Mouse (Mus musculus): ENCODE measurements around the gene Dnah17. TPM values are rescaled to one million over a fixed set of nuclear protein-coding genes. Genes with fewer than 3 reads are reported as not detected.

The Dnah17 gene
- total RNA-seq, 2 experiments from 2014 or later, result not detected

DNA sequence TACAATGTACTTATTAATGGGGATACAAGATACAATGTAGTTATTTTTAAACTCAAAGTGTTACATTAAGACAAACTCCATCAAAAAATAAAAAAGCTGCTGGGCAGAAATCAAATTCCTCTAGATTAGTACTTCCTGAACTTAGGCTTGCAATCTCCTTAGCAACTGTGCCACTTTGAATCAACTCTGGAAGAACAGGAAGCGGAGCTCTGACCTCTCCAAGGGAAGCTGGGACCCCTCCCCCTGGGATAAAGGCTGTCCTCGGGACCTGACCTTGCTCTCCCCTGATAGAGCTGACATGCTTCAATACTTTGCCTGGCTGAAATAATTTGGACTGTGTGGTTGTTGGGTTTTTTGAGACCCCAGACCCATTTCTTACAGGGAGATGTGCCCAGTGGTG, 33.7 kb downstream of the Dnah17 start:
- ATAC-seq (replicated peaks; ENCODE audit: low FRiP score, poor library complexity, severe bottlenecking), result no peak

DNA sequence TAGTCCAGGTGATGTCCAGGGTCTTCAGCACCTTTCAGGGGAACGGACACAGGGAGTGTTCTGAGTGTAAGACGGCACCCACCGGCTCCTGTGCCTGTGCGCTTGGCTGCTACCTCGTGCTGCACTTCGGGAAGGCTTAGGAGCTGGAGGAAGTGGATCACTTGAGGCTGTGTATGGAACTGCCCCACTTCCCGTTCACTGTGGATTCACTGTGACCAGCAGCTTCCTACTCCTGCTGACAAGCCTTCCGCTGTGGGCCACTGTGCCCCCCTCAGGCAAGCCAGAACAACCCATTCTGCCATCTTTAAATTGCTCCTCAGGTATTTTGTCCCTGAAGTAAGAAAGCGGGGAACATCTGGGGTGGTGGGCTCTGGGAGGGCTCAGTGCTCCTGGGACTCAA, 35.4 kb downstream of the Dnah17 start:
- no peak for ATAC-seq (replicated peaks; ENCODE audit: low FRiP score, poor library complexity, severe bottlenecking)

DNA sequence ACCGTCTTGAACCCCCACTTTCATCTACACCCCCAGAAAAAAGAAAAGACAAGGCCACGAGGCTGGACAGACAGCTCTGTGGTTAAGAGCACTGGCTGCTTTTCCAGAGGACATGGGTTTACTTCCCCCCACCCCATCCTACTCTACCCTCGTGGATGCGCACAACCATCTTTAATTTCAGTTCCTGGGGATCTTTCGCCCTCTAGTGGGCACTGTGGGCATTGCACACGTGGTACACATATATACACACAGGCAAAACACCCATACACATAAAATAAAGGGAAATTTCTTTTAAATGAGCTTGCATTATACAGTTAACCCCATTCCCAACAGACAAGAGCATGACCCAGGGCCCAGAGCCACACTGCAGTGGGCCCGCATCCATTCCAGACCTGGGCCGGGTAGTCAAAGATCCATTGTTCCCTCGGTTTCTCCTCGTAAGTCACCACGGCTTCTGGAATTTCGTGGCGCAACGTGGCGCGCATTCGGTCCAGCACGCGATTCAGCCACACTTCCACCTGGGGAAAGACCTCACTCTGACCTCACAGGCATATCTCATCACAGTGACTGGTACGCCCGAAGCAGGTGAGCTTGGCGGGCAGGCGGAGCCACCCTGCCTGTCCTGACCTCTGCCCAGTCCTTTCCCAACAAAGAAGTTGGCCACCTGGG, 39.3 kb downstream of the Dnah17 start:
- 0 out of 2 replicates have a peak, but pooled peaks have one; percentile 41 for ATAC-seq (replicated peaks; ENCODE audit: low FRiP score, poor library complexity, severe bottlenecking)

DNA sequence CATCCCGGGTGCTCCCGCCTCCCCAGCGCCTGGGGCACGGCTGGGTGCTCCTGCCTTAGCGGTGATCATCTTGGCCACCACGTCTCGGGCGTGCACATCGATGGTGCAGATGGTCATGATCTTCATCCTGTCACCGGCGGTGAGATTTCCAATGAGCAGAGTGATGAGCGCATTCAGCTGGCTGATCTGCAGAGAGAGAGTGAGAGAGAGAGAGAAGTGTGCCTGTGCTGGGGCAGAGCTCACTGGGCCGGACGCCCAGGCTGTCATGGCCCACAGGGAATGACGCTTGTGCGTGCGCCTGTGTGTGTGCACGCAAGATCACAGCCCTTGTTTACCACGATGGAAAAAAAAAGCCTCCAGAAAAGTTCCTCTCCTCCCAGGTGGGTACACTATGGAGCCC, 41.5 kb downstream of the Dnah17 start:
- no peak for ATAC-seq (replicated peaks; ENCODE audit: low FRiP score, poor library complexity, severe bottlenecking)

DNA sequence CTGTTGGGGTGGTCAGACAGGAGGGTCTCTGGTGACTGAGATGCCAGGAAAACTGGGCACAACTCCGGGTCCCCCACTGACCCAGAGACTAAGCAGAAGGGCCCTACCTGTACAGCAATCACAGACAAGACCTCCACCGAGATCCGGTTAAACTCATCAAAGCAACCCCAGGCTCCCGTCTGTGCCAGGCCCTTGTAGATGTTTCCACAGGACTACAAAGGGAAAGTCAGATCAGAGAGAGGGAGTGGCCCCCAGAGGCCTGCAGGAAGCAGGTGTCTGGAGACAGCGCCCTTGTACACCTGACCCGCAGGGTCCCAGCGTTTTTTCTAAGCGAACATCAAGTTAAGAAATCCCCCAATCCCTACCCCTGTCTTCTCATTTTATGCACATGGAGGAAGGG, 44.5 kb downstream of the Dnah17 start:
- no peak for ATAC-seq (replicated peaks; ENCODE audit: low FRiP score, poor library complexity, severe bottlenecking)

DNA sequence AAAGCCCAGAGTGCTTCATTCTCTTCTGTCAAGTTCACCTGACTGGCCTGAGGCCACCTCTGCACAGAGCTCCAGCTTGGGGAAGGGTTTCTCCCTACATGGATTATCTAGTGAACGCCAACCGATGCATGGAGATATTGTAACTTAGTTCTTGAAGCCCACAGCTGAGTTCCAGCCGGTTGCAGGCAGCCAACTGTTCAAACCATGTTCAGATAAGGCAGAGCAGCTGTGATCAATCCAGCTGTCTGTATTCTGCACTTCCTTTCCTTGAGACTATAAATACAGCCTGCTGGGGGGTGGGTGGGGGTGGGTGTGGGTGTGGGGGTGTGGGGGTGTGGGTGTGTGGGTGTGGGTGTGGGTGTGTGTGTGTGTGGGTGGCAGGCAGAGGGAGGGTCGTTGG, 45.3 kb downstream of the Dnah17 start:
- no peak for ATAC-seq (replicated peaks; ENCODE audit: low FRiP score, poor library complexity, severe bottlenecking)

DNA sequence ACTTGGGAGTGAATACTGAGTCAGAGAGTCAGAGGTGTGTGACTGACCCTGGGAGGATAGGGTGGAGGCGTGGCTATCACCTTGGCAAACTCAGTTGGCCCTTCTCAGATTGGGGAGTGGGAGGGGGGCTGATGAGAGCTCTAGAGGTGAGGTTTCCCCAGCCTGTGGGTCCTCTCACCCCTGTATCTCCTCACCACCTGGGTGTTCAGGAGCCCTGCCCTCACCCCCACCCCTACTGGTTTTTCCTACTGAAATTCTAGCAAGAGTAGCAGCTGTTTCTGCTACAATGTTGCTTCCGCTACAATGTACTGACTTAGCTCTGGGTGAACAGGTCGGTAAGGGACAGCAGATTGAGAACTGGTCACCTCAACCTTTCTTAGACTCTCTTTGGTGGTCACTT, 46.2 kb downstream of the Dnah17 start:
- no peak for ATAC-seq (replicated peaks; ENCODE audit: low FRiP score, poor library complexity, severe bottlenecking)

DNA sequence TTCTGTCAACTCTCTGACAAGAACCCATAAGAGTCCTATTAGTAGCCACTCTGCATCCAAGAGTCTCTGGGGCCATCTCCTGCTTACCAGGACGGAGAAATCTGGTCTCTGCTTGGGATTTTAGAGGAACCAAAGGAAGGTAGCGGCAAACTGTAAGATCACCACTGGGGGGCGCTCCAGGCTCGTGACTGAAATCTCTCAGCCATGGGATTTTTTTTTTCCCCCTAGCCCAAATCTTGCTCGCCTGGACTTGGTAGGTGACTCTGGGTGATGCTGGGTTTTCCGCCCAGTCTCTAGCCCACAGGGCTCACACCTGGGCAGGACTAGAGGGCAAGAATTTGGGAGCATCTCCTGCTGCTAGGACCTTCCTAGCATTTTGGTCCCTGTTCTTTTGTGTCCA, 46.6 kb downstream of the Dnah17 start:
- ATAC-seq (replicated peaks; ENCODE audit: low FRiP score, poor library complexity, severe bottlenecking), result no peak

DNA sequence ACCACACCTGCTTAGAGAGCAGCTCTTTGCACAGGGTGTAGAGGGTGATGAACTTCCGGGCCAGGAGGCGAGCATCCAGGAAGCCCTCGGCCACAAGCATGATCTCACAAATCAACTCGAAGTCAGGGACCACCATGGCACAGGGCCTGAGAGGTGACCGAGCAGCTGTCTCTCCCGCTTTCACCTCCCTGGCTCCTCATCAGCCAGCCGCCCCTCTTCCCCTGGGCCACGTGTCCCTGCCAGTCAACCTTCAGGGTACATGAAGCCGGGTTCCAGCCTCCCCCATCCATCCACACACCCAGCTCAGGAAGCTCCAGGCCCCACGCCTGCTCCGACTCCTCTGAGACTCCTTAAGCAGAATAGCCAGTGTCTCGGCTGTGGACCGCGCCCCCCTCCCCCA, 48.1 kb downstream of the Dnah17 start:
- no peak for ATAC-seq (replicated peaks; ENCODE audit: low FRiP score, poor library complexity, severe bottlenecking)

DNA sequence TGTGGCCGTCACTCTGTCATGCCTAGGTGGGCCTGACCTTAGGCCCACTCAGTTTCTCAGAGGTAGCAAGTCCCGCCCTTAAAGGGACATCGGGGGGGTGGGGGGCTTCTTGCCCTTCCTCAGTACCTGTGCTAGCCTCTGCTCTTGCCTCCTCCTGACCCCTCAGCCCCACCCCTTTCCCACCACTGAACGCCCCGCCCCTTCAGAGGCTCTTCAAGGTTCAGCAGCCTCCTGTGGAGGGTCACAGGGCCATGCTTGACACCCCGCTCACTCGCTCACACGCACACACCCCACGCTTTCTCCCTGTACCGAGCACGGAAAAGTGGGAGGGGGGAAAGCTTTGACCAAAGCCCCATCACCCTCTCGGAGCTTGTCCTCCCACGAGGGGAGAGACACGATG, 50.7 kb downstream of the Dnah17 start:
- no peak for ATAC-seq (replicated peaks; ENCODE audit: low FRiP score, poor library complexity, severe bottlenecking)

DNA sequence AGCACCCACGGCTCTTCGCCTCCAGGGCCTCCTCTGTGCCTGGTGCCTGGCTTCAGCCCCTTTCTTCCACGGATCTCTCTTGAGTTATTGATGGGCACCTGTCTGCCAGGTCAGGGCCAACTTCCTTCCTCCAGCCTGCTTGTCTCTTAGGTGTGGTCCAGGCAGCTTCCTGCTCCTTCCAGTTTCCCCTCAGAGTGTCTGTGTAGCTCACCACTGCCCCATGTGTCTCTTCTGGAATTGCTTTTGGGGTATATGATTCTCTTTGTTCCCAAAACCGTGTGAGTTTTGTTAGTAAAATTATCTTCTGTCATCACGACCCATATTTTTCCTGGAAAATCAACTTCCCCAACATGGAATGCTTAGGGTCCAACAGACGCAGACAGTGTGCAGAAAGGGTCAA, 53.5 kb downstream of the Dnah17 start:
- no peak for ATAC-seq (replicated peaks; ENCODE audit: low FRiP score, poor library complexity, severe bottlenecking)

DNA sequence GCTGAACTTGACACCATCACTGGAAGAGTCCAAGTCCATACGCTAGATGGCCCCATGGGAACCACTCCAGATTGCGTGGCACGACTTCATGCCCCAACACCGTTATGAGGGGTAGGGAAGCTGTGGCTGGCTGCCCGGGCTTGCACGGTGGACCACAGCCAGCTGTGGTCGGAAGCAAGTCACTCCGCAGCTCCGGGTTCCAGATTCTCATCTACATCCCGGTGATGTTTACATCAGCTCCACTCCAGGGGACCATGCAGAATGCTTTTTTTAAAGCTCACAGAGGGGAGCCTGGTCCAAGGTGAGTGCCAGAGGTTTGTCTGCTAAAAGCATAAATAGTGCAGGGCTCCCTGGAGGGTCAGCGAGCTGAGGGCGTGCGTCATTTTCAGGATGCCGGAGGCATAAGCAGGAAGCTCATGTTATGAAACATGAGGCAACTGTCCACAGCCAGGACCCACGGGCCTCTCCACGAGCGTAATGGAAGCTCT, 55.4 kb downstream of the Dnah17 start:
- no peak for ATAC-seq (replicated peaks; ENCODE audit: low FRiP score, poor library complexity, severe bottlenecking)

DNA sequence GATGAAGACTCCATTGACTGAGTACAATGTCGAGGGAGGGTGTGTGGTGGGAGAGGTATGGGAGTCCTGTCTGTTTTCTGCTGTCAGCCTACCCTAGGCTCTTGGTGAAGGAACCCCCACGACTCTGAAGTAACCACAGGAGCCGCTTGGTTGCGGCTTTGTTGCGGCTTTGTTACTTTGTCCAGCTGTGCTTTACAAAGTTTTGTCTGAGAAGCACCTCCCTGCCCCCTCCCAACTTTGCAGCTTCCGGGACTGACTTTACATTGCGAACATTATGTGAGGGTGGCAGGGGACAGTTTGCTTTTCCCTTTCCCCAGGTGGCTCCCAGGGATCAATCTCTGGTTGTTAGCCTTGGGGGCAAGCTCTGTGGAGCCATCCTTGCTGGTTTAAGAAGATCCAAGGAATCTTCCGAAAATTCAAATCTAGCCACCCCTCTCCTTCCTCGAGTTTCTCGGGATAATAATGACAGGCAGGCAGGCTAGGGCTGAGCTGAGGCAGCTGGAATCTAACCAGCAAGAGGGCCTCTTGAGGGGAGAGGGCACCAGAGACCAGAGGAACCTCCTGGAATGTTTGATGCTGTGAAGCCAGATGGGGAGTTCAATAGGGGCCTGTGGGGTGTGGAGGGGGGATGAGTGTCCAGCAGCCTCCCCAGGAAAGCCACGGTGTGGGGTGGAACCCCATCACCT, 59.1 kb downstream of the Dnah17 start:
- no peak for ATAC-seq (replicated peaks; ENCODE audit: low FRiP score, poor library complexity, severe bottlenecking)

DNA sequence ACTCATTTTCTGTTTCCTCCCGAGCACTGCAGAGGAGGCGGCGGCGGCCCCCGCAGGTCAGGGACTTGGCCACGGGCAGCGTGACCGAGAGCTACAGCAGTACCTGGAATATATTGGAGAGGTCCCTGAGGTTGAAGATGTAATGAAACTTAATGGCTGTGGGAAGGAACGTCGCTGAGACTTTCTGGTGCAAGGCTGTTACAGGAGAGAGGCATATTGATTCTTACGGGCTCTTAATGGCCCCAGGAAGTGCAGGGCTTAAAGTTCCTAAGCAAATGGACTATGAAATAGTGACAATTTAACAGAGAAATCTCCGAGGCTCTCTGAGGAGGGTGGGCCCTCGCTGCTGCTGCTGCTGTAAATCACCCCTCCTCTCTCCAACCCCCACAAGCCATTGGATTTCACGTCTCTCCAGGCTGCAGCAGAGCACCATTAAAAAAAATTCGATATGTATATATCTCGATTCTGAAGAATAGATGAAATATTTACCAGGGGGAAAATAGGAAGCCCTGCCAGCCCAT, 61.6 kb downstream of the Dnah17 start:
- no peak for ATAC-seq (replicated peaks; ENCODE audit: low FRiP score, poor library complexity, severe bottlenecking)

DNA sequence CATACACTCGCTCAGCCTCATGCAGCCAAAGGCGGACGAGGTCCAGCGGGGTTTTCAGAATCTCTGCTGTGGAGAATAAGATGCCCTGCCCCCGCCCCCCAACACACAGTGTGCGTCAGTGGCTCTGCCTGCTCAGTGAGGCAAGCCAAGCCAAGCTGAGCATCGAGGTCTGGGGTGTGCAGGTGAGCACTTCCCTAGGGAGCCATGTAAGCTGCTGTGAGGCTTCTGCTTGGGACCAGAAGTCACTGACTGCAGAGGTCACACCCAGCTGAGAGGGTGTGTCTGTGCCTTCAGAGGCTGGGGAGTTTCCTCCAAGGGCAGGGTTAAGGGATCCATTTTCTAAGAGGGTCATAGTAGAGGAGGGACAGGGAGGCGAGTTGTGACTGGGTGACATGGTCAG, 62.8 kb downstream of the Dnah17 start:
- ATAC-seq (replicated peaks; ENCODE audit: low FRiP score, poor library complexity, severe bottlenecking), result no peak

DNA sequence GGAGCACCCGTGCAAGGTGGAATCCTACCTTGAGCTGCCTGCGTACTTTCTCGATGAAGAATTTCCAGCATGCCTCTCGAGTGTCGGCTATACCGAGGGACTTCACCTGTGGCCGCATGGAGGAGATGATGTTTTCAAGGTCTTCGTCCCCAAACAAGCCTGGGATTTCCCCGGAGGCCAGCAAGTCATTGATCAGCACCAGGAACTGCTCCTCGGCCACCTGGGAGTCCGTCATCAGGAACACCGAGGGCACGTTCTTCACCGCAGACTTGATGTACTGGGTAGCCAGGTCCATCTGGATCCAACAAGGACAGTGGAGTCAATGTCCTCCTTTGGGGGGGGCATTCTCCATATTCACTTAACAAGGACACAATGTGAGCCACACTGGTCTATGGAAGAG, 70.4 kb downstream of the Dnah17 start:
- ATAC-seq (replicated peaks; ENCODE audit: low FRiP score, poor library complexity, severe bottlenecking), result no peak

DNA sequence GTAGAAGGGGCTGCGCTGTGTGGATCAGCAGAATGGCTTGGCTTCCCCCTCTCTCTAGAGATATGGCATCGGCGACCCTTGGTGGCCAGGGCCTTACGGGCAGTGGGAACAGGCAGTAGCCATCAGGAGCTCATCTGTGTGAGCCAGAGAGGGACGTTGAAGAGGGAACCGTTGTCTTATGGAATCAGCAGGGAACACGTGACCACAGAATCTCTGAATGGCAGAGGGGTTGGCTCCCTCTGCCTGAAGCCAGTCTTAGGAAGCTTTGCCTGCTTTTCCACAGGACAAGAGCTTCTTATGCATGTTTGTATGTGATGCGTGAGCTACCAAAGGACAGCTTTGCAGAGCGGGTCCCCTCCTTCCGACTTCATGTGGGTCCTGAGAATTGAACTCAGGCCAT, 71.6 kb downstream of the Dnah17 start:
- no peak for ATAC-seq (replicated peaks; ENCODE audit: low FRiP score, poor library complexity, severe bottlenecking)

DNA sequence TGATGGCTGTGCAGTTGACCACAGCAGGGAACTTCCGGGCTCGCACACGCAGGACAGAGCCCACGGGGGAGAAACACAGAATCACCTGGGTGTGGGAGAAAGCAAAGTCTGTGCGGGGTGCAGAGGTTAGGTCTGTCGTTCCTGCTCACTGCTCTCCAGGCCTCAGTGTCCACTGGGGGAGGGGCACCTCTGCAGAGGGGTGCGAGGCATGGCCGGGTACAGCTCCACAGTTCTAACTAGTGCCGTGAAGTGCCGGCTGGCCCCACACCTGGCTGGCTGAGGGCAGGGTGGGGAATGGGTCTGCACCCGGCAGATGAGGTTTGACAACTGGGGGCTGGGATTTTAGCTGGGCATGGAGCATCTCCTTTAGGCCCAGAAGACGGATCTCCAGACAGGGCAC, 72.1 kb downstream of the Dnah17 start:
- ATAC-seq (replicated peaks; ENCODE audit: low FRiP score, poor library complexity, severe bottlenecking), result no peak

DNA sequence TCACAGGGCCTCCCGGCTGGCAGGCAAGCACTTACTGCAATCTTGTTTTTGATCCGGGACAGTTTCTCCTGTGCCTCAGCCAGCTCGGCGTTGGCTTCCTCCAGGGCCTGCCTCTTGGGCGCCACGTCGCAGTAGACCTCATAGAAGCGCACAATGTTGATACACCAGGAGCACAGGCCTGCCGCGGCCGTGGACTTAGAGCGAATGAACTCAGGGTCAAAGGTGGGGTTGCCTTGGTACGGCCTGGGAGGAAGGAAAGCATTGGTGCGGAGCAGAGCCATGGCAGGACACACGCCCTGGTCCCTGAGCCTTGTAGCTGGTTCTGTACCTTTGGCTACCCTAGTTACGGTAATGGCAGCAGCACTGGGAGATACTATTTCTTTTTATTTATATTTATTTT, 80.3 kb downstream of the Dnah17 start:
- no peak for ATAC-seq (replicated peaks; ENCODE audit: low FRiP score, poor library complexity, severe bottlenecking)

DNA sequence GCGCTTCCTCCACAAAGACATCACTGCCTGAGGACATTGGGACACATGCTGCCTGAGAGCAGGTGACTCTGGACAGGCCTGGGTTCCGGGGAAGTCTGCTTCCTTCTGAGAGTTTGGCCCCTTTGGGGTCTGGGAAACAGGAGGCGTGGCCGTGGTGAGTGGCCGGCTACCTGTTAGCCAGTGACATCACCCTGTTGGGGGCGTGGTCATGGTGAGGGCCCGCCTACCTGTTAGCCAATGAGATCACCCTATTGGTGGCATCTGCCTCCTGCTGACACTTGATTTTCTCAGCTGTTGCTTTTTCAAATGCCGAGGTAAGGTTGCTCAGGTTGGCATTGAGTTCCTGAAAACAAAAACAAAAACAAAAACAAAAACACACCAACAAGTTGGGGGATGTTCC, 80.8 kb downstream of the Dnah17 start:
- no peak for ATAC-seq (replicated peaks; ENCODE audit: low FRiP score, poor library complexity, severe bottlenecking)

DNA sequence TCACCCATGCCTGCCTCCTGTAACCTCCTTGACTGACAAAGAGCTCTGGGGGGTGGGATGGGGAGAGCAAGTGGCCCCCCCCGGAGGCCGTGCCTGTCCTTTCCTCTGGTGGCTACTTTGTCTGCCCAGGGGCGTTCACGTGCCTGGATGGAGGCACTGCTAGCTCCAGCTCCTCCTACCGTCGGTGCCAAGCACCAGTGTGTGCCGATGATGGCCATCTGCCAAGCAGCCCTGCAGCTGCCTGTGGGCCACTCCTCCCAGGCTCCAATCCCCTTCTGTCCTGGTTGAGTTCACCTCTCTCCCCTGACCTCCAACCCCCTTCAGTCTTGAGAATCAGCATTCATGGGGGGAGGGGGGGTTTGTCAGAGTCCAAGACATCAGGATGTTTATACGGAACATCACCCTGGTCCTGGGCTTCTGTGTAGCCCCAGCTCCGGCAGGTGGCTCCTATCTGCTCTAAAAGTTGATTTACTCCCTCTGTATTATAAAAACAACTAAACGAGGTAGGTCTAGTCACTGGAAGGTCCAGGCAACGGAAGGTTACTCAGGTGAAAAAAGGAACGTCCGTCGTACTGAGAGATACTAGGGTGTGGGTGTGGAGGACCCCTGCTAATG, 87.0 kb downstream of the Dnah17 start:
- 0 out of 2 replicates have a peak, but pooled peaks have one; percentile 21 for ATAC-seq (replicated peaks; ENCODE audit: low FRiP score, poor library complexity, severe bottlenecking)

Measured in erythroblast, adult 5-6 weeks (primary cell).